Mouse (Mus musculus): ENCODE data around the gene Papss1.

GRCm38 (mm10) chr3:131517756-131518155 lies 46.8 kb upstream of the Papss1 start:
- TF ChIP-seq POLR2A (IDR thresholded peaks at IDR 0.05; ENCODE audit: insufficient read length, low read depth) (no peak), MYOD1 (IDR thresholded peaks at IDR 0.05; ENCODE audit: control insufficient read depth in 1 of 3, insufficient read length in 2 of 3, low read depth in 2 of 3) (no peak), TCF12 (IDR thresholded peaks at IDR 0.05; ENCODE audit: insufficient read depth, poor library complexity, severe bottlenecking) (no peak), MAX (IDR thresholded peaks at IDR 0.05; ENCODE audit: low read depth) (no peak), SRF (IDR thresholded peaks at IDR 0.05; ENCODE audit: control insufficient read depth, insufficient read length, low read depth) (no peak), USF1 (IDR thresholded peaks at IDR 0.05; ENCODE audit: low read depth) (no peak), MYOG (IDR thresholded peaks at IDR 0.05; ENCODE audit: control insufficient read depth in 1 of 3, insufficient read depth in 1 of 3, insufficient read length in 2 of 3, low read depth in 2 of 3) (no peak), E2F4 (IDR thresholded peaks at IDR 0.05; ENCODE audit: insufficient read depth) (no peak), TCF3 (IDR thresholded peaks at IDR 0.05; ENCODE audit: insufficient read length, low read depth) (no peak), CEBPB (IDR thresholded peaks at IDR 0.05; ENCODE audit: insufficient read depth, poor library complexity, severe bottlenecking) (no peak)

All from myocyte (in vitro differentiated cells).